9 mouse cellular contexts compared by ENCODE assay signal in the genomic region with DNA sequence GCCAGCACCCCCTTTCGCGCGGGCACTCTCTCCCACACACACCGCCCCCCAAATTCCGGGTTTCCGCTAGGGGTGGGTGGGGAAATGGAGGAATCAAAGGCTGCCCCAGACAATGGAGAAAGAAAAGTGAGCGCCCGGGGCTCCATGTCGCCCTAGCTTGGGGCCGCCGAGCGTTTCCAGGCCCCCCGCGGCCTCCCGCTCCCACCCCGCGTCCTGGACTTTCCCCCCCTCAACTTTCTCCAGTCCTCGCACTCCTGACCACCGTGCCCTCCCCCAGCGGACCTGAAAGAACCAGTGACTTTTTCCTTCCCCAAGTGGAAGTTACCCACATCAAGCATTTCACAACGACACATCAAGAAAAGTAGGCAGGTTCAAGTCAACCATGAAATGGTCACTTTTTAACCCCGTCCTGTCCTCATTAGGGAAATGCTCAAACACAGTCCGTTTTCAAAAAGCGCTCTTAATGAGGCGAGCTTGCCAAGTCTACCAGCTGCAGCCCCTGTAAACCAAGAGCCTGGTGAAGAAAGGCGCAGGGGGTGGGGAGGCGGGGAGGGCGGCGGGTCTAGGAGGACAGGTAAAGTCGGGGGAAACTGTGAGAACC.
DNase-seq lines count a peak whose midpoint lies in the region; ATAC-seq and TF ChIP-seq lines count a peak whose summit lies in the region.
"Had no signal": no experiment of that assay in that cellular context is flagged by ENCODE, and none has a peak within 500 bp of the region (broad histone marks: within the 10 kb centered on the region; RNA-seq: fewer than 3 reads in every experiment).

No protein-coding gene starts in this region.

- 2% methylated on average over 22 of the region's 30 CpGs for WGBS in embryonic facial prominence, embryonic 14.5 days
- WGBS in hindbrain, embryonic 15.5 days, result under 1% methylated on average over 30 of the region's 30 CpGs
- WGBS in limb, embryonic 15.5 days, result under 1% methylated on average over 29 of the region's 30 CpGs

- H3K9me3 ChIP-seq in embryonic facial prominence, embryonic 14.5 days (ENCODE audit: control insufficient read depth, low read length), result no peaks in the 10 kb centered on the region
- H3K9me3 ChIP-seq in hindbrain, embryonic 15.5 days, result no peaks in the 10 kb centered on the region
- no peaks in the 10 kb centered on the region for H3K9me3 ChIP-seq in limb, embryonic 15.5 days

- peaks cover 33% of the 10 kb centered on the region for H3K4me1 ChIP-seq in embryonic facial prominence, embryonic 14.5 days (ENCODE audit: control insufficient read depth, insufficient read depth, low read length)
- peaks cover 29% of the 10 kb centered on the region for H3K4me1 ChIP-seq in hindbrain, embryonic 15.5 days (replicated peaks)
- peaks cover 42% of the 10 kb centered on the region for H3K4me1 ChIP-seq in limb, embryonic 15.5 days

- DNase-seq in frontal cortex, postnatal 10 days (ENCODE audit: low spot score in 2 of 2), result peak; percentile 48 to 66
- DNase-seq in frontal cortex, adult 2 months (ENCODE audit: extremely low spot score in 1 of 2, low spot score in 1 of 2), result no peak
- DNase-seq in MN1 (ENCODE audit: low spot score), result peak; percentile 70
- DNase-seq in embryonic facial prominence, embryonic 14.5 days (ENCODE audit: low spot score), result peak; percentile 92
- DNase-seq in T-cell, adult 2 months (ENCODE audit: low spot score), result no peak

- peak overlapping the region; percentile 100 for H3K9ac ChIP-seq in embryonic facial prominence, embryonic 14.5 days (ENCODE audit: low read depth, low read length)
- peak overlapping the region; percentile 83 for H3K9ac ChIP-seq in hindbrain, embryonic 15.5 days
- H3K9ac ChIP-seq in limb, embryonic 15.5 days, result peak overlapping the region; percentile 100

- H3K36me3 ChIP-seq in embryonic facial prominence, embryonic 14.5 days (ENCODE audit: control insufficient read depth, insufficient read depth, low read length), result no peaks in the 10 kb centered on the region
- no peaks in the 10 kb centered on the region for H3K36me3 ChIP-seq in hindbrain, embryonic 15.5 days
- no peaks in the 10 kb centered on the region for H3K36me3 ChIP-seq in limb, embryonic 15.5 days
- no peaks in the 10 kb centered on the region for H3K36me3 ChIP-seq in myocyte (ENCODE audit: control insufficient read depth, insufficient read depth)
- H3K36me3 ChIP-seq: G1E had no signal

- TF ChIP-seq POLR2A in myocyte (IDR thresholded peaks at IDR 0.05; ENCODE audit: insufficient read length, low read depth), result no peak

- peak overlapping the region; percentile 50 for H3ac ChIP-seq in myocyte (ENCODE audit: control insufficient read depth, insufficient read length)

- ATAC-seq in embryonic facial prominence, embryonic 14.5 days (ENCODE audit: low read depth), result peak; percentile 67
- peak; percentile 80 for ATAC-seq in hindbrain, embryonic 15.5 days (ENCODE audit: low FRiP score, low read depth)
- peak; percentile 71 for ATAC-seq in limb, embryonic 15.5 days (ENCODE audit: insufficient number of reproducible peaks, low FRiP score, low TSS enrichment, low read depth)

- no peaks in the 10 kb centered on the region for H3K27me3 ChIP-seq in embryonic facial prominence, embryonic 14.5 days (replicated peaks; ENCODE audit: control insufficient read depth, insufficient read depth, low read length)
- 0 out of 2 replicates have a peak, but pooled peaks cover 8% of the 10 kb centered on the region for H3K27me3 ChIP-seq in hindbrain, embryonic 15.5 days
- H3K27me3 ChIP-seq in limb, embryonic 15.5 days, result no peaks in the 10 kb centered on the region
- no peaks in the 10 kb centered on the region for H3K27me3 ChIP-seq in myocyte (ENCODE audit: control insufficient read depth, insufficient read depth, insufficient read length)

- H3K4me2 ChIP-seq in embryonic facial prominence, embryonic 14.5 days (ENCODE audit: low read depth, low read length), result peak overlapping the region; percentile 89
- H3K4me2 ChIP-seq in hindbrain, embryonic 15.5 days, result peak overlapping the region; percentile 100
- peak overlapping the region; percentile 87 for H3K4me2 ChIP-seq in limb, embryonic 15.5 days
- peak overlapping the region; percentile 56 for H3K4me2 ChIP-seq in myocyte (ENCODE audit: low read depth)

- peaks cover 29% of the 10 kb centered on the region for H3K79me2 ChIP-seq in myocyte (ENCODE audit: control insufficient read depth, insufficient read depth)

- H3K4me3 ChIP-seq in embryonic facial prominence, embryonic 14.5 days (ENCODE audit: low read depth, low read length), result peak overlapping the region; percentile 88
- H3K4me3 ChIP-seq in hindbrain, embryonic 15.5 days, result peak overlapping the region; percentile 58
- H3K4me3 ChIP-seq in limb, embryonic 15.5 days, result peak overlapping the region; percentile 93
- H3K4me3 ChIP-seq in myocyte, result peak overlapping the region; percentile 95

- H3K27ac ChIP-seq in embryonic facial prominence, embryonic 14.5 days (replicated peaks; ENCODE audit: low read depth, low read length), result peak overlapping the region; percentile 100
- H3K27ac ChIP-seq in hindbrain, embryonic 15.5 days (replicated peaks), result peak overlapping the region; percentile 100
- H3K27ac ChIP-seq in limb, embryonic 15.5 days, result peak overlapping the region; percentile 100

TF ChIP-seq in myocyte, 11 proteins besides CTCF, POLR2A, EP300 and RAD21:
- no peak for TF ChIP-seq E2F4 (IDR thresholded peaks at IDR 0.05; ENCODE audit: insufficient read depth)
- TF ChIP-seq SRF (IDR thresholded peaks at IDR 0.05; ENCODE audit: control insufficient read depth, insufficient read length, low read depth), result no peak
- TF ChIP-seq POLR2AphosphoS2 (IDR thresholded peaks at IDR 0.05; ENCODE audit: insufficient read length, low read depth), result no peak
- no peak for TF ChIP-seq MYOG (IDR thresholded peaks at IDR 0.05; ENCODE audit: control insufficient read depth in 1 of 3, insufficient read depth in 1 of 3, insufficient read length in 2 of 3, low read depth in 2 of 3)
- no peak for TF ChIP-seq REST (IDR thresholded peaks at IDR 0.05; ENCODE audit: insufficient read depth, insufficient read length)
- TF ChIP-seq TCF3 (IDR thresholded peaks at IDR 0.05; ENCODE audit: insufficient read length, low read depth), result no peak
- no peak for TF ChIP-seq TCF12 (IDR thresholded peaks at IDR 0.05; ENCODE audit: insufficient read depth, poor library complexity, severe bottlenecking)
- TF ChIP-seq MAX (IDR thresholded peaks at IDR 0.05; ENCODE audit: low read depth), result no peak
- TF ChIP-seq CEBPB (IDR thresholded peaks at IDR 0.05; ENCODE audit: insufficient read depth, poor library complexity, severe bottlenecking), result no peak
- no peak for TF ChIP-seq MYOD1 (IDR thresholded peaks at IDR 0.05; ENCODE audit: control insufficient read depth in 1 of 3, insufficient read length in 2 of 3, low read depth in 2 of 3)
- TF ChIP-seq USF1 (IDR thresholded peaks at IDR 0.05; ENCODE audit: low read depth), result no peak
TF ChIP-seq in myocyte: peak in this region for 0.

Comparison
In these comparisons a context has a peak if more than half of its experiments do, and no peak if none do; other contexts are left out.
1. DNase-seq: peak in frontal cortex, postnatal 10 days (2 of 2), MN1 (single experiment) and embryonic facial prominence, embryonic 14.5 days (single experiment); none in frontal cortex, adult 2 months (0 of 2) and T-cell, adult 2 months (single experiment).
2. Peak in every context shown above with its lines, with median percentiles within 50 percentile points of each other: ATAC-seq, H3K27ac ChIP-seq, H3K4me2 ChIP-seq, H3K4me3 ChIP-seq and H3K9ac ChIP-seq.